ENCODE assay signal across 10 mouse cellular contexts in genomic region chr6:145450628-145451403, GRCm38 (mm10).
A peak's percentile ranks its signal among the peaks of the same experiment; 100 is the strongest.
DNase-seq lines count a peak whose midpoint lies in the region; ATAC-seq and TF ChIP-seq lines count a peak whose summit lies in the region.
"Had no signal": no experiment of that assay in that cellular context is flagged by ENCODE, and none has a peak within 500 bp of the region (broad histone marks: within the 10 kb centered on the region; RNA-seq: fewer than 3 reads in every experiment).

No protein-coding gene starts in this region.

- no peak for DNase-seq in kidney, adult 2 months
- peak; percentile 88 for DNase-seq in embryonic facial prominence, embryonic 14.5 days (ENCODE audit: low spot score)
- no peak for DNase-seq in cerebellum, adult 2 months
- no peak for DNase-seq in testis, postnatal 10 days (ENCODE audit: low spot score)
- no peak for DNase-seq in adrenal gland, adult (ENCODE audit: inconsistent age in 2 of 2, low spot score in 1 of 2)
- DNase-seq: adrenal gland, postnatal 36 days had no signal

- no peak overlapping the region for H3K9ac ChIP-seq in kidney, embryonic 15.5 days
- no peak overlapping the region for H3K9ac ChIP-seq in embryonic facial prominence, embryonic 14.5 days (ENCODE audit: low read depth, low read length)
- H3K9ac ChIP-seq in heart, embryonic 15.5 days: no peak overlapping the region; the same call in 1 of the 2 replicates
- no peak overlapping the region for H3K9ac ChIP-seq in lung, embryonic 15.5 days
- H3K9ac ChIP-seq: limb, embryonic 12.5 days had no signal

- H3K27me3 ChIP-seq in kidney, embryonic 15.5 days: no peaks in the 10 kb centered on the region
- H3K27me3 ChIP-seq in kidney, adult 2 months (replicated peaks; ENCODE audit: control insufficient read depth, insufficient read depth, low read length): no peaks in the 10 kb centered on the region
- no peaks in the 10 kb centered on the region for H3K27me3 ChIP-seq in embryonic facial prominence, embryonic 14.5 days (replicated peaks; ENCODE audit: control insufficient read depth, insufficient read depth, low read length)
- peaks cover 2% of the 10 kb centered on the region; the same call in 1 of the 2 replicates for H3K27me3 ChIP-seq in heart, embryonic 15.5 days
- H3K27me3 ChIP-seq in lung, embryonic 15.5 days: no peaks in the 10 kb centered on the region
- no peaks in the 10 kb centered on the region for H3K27me3 ChIP-seq in cerebellum, adult 2 months (ENCODE audit: control insufficient read depth, insufficient read depth, low read length)

- no peaks in the 10 kb centered on the region for H3K9me3 ChIP-seq in kidney, embryonic 15.5 days (replicated peaks)
- H3K9me3 ChIP-seq in embryonic facial prominence, embryonic 14.5 days (ENCODE audit: control insufficient read depth, low read length): no peaks in the 10 kb centered on the region
- H3K9me3 ChIP-seq in heart, embryonic 15.5 days (replicated peaks): no peaks in the 10 kb centered on the region
- H3K9me3 ChIP-seq in lung, embryonic 15.5 days: no peaks in the 10 kb centered on the region
- H3K9me3 ChIP-seq: limb, embryonic 12.5 days had no signal

- 0 out of 2 replicates have a peak overlapping the region, but pooled peaks have one; percentile 12 for H3K4me2 ChIP-seq in kidney, embryonic 15.5 days
- H3K4me2 ChIP-seq in embryonic facial prominence, embryonic 14.5 days (ENCODE audit: low read depth, low read length): no peak overlapping the region
- H3K4me2 ChIP-seq in heart, embryonic 15.5 days: peak overlapping the region; percentile 31
- H3K4me2 ChIP-seq in lung, embryonic 15.5 days: no peak overlapping the region
- H3K4me2 ChIP-seq: limb, embryonic 12.5 days had no signal

- H3K27ac ChIP-seq in kidney, embryonic 15.5 days: peak overlapping the region; percentile 41; the same call in 1 of the 2 replicates
- no peak overlapping the region for H3K27ac ChIP-seq in kidney, adult 2 months (ENCODE audit: insufficient read depth, low read depth, low read length)
- H3K27ac ChIP-seq in embryonic facial prominence, embryonic 14.5 days (replicated peaks; ENCODE audit: low read depth, low read length): no peak overlapping the region
- peak overlapping the region; percentile 63 for H3K27ac ChIP-seq in heart, embryonic 15.5 days
- H3K27ac ChIP-seq in lung, embryonic 15.5 days: no peak overlapping the region
- no peak overlapping the region for H3K27ac ChIP-seq in cerebellum, adult 2 months (ENCODE audit: insufficient read depth, low read length)
- H3K27ac ChIP-seq: limb, embryonic 12.5 days had no signal

- ATAC-seq in kidney, embryonic 15.5 days (replicated peaks; ENCODE audit: low FRiP score): no peak
- no peak for ATAC-seq in embryonic facial prominence, embryonic 14.5 days (ENCODE audit: low read depth)
- ATAC-seq in heart, embryonic 15.5 days (replicated peaks; ENCODE audit: insufficient number of reproducible peaks, insufficient read depth, low FRiP score, low read depth): no peak; the same call in 1 of the 2 replicates
- 0 out of 2 replicates have a peak, but pooled peaks have one; percentile 25 for ATAC-seq in lung, embryonic 15.5 days (ENCODE audit: borderline replicate concordance, extremely low read depth, low FRiP score, low TSS enrichment)

- no peak for TF ChIP-seq CTCF in kidney, adult 2 months (conservative IDR thresholded peaks at IDR 0.05; ENCODE audit: insufficient read depth, insufficient read length, low read depth, low read length)
- no peak for TF ChIP-seq CTCF in cerebellum, adult 2 months (IDR thresholded peaks at IDR 0.05; ENCODE audit: borderline replicate concordance, insufficient read depth, low read depth, low read length)

- WGBS in kidney, embryonic 15.5 days: 48% methylated on average over 15 of the region's 15 CpGs
- whole genome bisulfite sequencing in kidney, adult 2 months: 65% methylated on average over 15 of the region's 15 CpGs
- 45% methylated on average over 15 of the region's 15 CpGs for WGBS in embryonic facial prominence, embryonic 14.5 days
- WGBS in heart, embryonic 15.5 days: 40% methylated on average over 15 of the region's 15 CpGs
- WGBS in lung, embryonic 15.5 days: 52% methylated on average over 15 of the region's 15 CpGs
- WGBS in cerebellum, adult 2 months: 56% methylated on average over 15 of the region's 15 CpGs

- no peak for TF ChIP-seq POLR2A in kidney, adult 2 months (IDR thresholded peaks at IDR 0.05; ENCODE audit: low read depth, low read length)
- TF ChIP-seq POLR2A in cerebellum, adult 2 months (IDR thresholded peaks at IDR 0.05; ENCODE audit: borderline replicate concordance, insufficient read depth, low read length): no peak

- H3K4me3 ChIP-seq in kidney, embryonic 15.5 days (replicated peaks): no peak overlapping the region
- no peak overlapping the region for H3K4me3 ChIP-seq in kidney, adult 2 months (ENCODE audit: insufficient read depth, low read depth, low read length)
- no peak overlapping the region for H3K4me3 ChIP-seq in embryonic facial prominence, embryonic 14.5 days (ENCODE audit: low read depth, low read length)
- H3K4me3 ChIP-seq in heart, embryonic 15.5 days: peak overlapping the region; percentile 19
- no peak overlapping the region for H3K4me3 ChIP-seq in lung, embryonic 15.5 days
- no peak overlapping the region for H3K4me3 ChIP-seq in cerebellum, adult 2 months (replicated peaks; ENCODE audit: insufficient read depth, low read depth, low read length)
- H3K4me3 ChIP-seq: limb, embryonic 12.5 days had no signal

- peaks cover 18% of the 10 kb centered on the region for H3K4me1 ChIP-seq in kidney, embryonic 15.5 days
- H3K4me1 ChIP-seq in kidney, adult 2 months (ENCODE audit: control insufficient read depth, insufficient read depth, low read length): no peaks in the 10 kb centered on the region
- peaks cover 30% of the 10 kb centered on the region for H3K4me1 ChIP-seq in embryonic facial prominence, embryonic 14.5 days (ENCODE audit: control insufficient read depth, insufficient read depth, low read length)
- H3K4me1 ChIP-seq in heart, embryonic 15.5 days (replicated peaks): peaks cover 31% of the 10 kb centered on the region
- H3K4me1 ChIP-seq in lung, embryonic 15.5 days: peaks cover 26% of the 10 kb centered on the region
- H3K4me1 ChIP-seq in cerebellum, adult 2 months (ENCODE audit: control insufficient read depth, insufficient read depth, low read length): no peaks in the 10 kb centered on the region

- no peaks in the 10 kb centered on the region for H3K36me3 ChIP-seq in kidney, embryonic 15.5 days
- H3K36me3 ChIP-seq in kidney, adult 2 months (ENCODE audit: control insufficient read depth, insufficient read depth, low read length): no peaks in the 10 kb centered on the region
- no peaks in the 10 kb centered on the region for H3K36me3 ChIP-seq in embryonic facial prominence, embryonic 14.5 days (ENCODE audit: control insufficient read depth, insufficient read depth, low read length)
- H3K36me3 ChIP-seq in heart, embryonic 15.5 days: no peaks in the 10 kb centered on the region
- no peaks in the 10 kb centered on the region for H3K36me3 ChIP-seq in lung, embryonic 15.5 days
- H3K36me3 ChIP-seq: limb, embryonic 12.5 days had no signal

Comparison
In these comparisons a context has a peak if more than half of its experiments do, and no peak if none do; other contexts are left out.
1. H3K27ac ChIP-seq: peak in kidney, embryonic 15.5 days (single experiment) and heart, embryonic 15.5 days (single experiment); none in kidney, adult 2 months (single experiment), embryonic facial prominence, embryonic 14.5 days (single experiment), lung, embryonic 15.5 days (single experiment) and cerebellum, adult 2 months (single experiment).
2. H3K4me2 ChIP-seq: peak in kidney, embryonic 15.5 days (single experiment) and heart, embryonic 15.5 days (single experiment); none in embryonic facial prominence, embryonic 14.5 days (single experiment) and lung, embryonic 15.5 days (single experiment).